Mouse (Mus musculus) spleen, adult 2 months (tissue): ENCODE measurements around the gene L3mbtl1. TPM values are rescaled to one million over a fixed set of nuclear protein-coding genes. Genes with fewer than 3 reads are reported as not detected.

Source experiments
- DNase-seq, 2 experiments: peaks; one replicate each; pipeline versions ENCODE4 v3.0.0 to v3.0.0-alpha.2; 2012 to 2021; ENCODE audit warnings: low spot score in 2 of 2, low read depth in 1 of 2
- H3K27ac ChIP-seq: fragments of 200-500 bp; 2 replicates; pipeline ENCODE4 v1.5.1; 2012; ENCODE audit warnings: low read length, inconsistent platforms; ENCODE audit not compliant: insufficient read depth
- H3K27me3 ChIP-seq: fragments of 200-500 bp; 2 replicates; pipeline ENCODE4 v1.6.1; 2012; ENCODE audit warnings: mild to moderate bottlenecking, moderate library complexity, low read length, inconsistent platforms; ENCODE audit not compliant: control insufficient read depth, insufficient read depth
- H3K36me3 ChIP-seq: fragments of 200-500 bp; 2 replicates; pipeline ENCODE4 v1.6.1; 2012; ENCODE audit warnings: mild to moderate bottlenecking, low read length, inconsistent platforms; ENCODE audit not compliant: control insufficient read depth, insufficient read depth
- H3K4me1 ChIP-seq: fragments of 200-500 bp; 2 replicates; pipeline ENCODE4 v1.6.1; 2011; ENCODE audit warnings: inconsistent platforms; ENCODE audit not compliant: control insufficient read depth, insufficient read depth, insufficient read length
- H3K4me3 ChIP-seq: fragments of 200-500 bp; 2 replicates; pipeline ENCODE4 v1.5.1; 2011; ENCODE audit warnings: mild to moderate bottlenecking, inconsistent platforms; ENCODE audit not compliant: insufficient read depth, insufficient read length; ENCODE audit errors: extremely low read depth
- CTCF ChIP-seq: fragments of 200-500 bp; IDR thresholded peaks from 2 replicates; pipeline ENCODE4 v1.5.1; 2011; ENCODE audit warnings: mild to moderate bottlenecking, inconsistent platforms; ENCODE audit not compliant: insufficient read depth, insufficient read length, insufficient replicate concordance; ENCODE audit errors: extremely low read depth
- POLR2A ChIP-seq: fragments of 200-500 bp; IDR thresholded peaks from 2 replicates; pipeline ENCODE4 v1.6.1; 2011; ENCODE audit warnings: low read depth, low read length, inconsistent platforms
- WGBS: fragments of 180-500 bp; shearing (Covaris S2); methylation state at CpG from one replicate; pipeline ENCODE4 v1.1.7; 2018; 5-methylcytosine and 5-hydroxymethylcytosine counted together
- polyA plus RNA-seq: library from polyadenylated mRNA; depleted of rRNA; stranded (reverse); fragments of >200 nt; gene quantifications from 2 replicates; pipeline ENCODE4 v1.2.3, GENCODE M21; 2012

Gene L3mbtl1
- polyA plus RNA-seq, 1 experiment, result 0.19 TPM

DNA sequence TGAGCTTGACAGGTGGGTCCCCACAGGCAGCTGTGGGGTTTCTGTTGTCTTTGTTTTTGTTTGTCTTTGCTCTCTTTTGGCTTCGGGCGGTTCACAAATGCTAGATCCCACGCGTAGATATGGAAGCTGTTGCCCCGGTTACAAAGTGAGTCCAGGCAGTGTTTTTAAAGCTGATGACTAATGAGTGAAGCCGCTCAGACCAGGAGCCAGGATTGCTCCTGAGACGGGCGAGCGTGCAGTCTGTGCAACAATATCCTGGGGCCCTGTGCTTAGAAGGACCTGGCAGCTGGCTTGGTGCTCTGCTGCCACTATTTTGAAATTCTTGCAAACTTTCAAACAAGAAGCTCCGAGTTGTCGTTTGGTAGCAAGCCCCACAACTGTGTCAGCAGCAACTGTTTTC, 30.4 kb downstream of the L3mbtl1 start:
- Histone ChIP-seq H3K4me3 (no peak overlapping the region), H3K27ac (no peak overlapping the region), H3K4me1 (no peaks in the 10 kb centered on the region; the same call in 1 of the 2 replicates), H3K36me3 (no peaks in the 10 kb centered on the region), H3K27me3 (no peaks in the 10 kb centered on the region)
- no peak for DNase-seq
- no peak for TF ChIP-seq POLR2A
- no peak for TF ChIP-seq CTCF
- 83% methylated on average over 11 of the region's 11 CpGs for WGBS

DNA sequence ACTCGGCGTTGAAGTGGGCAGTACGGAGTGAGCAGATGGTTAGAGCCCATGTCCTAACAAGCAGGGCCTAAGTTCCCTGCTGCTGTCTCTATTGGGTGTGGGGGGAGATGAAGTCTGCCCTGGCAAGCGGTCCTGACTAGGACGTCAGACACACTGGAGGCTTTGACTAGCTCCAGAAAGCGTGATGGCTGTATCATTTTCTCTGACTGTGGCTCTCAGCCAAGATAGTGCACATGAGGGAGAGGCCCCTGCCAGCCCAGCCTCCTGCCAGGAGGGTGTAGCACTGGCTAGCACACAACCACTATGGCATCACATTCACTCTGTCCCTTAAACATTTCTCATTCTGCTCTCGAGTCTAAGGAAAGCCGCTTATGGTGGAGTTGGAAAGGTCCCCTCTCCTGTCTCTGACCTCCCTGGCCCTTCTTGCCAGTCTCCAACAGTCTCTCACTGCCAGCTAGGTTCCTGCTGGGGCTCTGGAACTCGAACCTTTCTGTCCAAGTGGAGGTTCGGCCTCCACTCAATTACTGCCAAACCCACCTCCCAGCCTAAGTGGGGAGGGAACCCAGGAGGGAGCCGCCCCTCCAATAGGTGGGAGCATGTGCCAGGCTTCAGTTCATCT, 32.0 kb downstream of the L3mbtl1 start:
- 84% methylated on average over 11 of the region's 11 CpGs for WGBS
- Histone ChIP-seq H3K4me1 (no peaks in the 10 kb centered on the region; the same call in 1 of the 2 replicates), H3K36me3 (no peaks in the 10 kb centered on the region), H3K27me3 (no peaks in the 10 kb centered on the region), H3K27ac (no peak overlapping the region), H3K4me3 (no peak overlapping the region)
- no peak for TF ChIP-seq POLR2A
- no peak for TF ChIP-seq CTCF
- DNase-seq, result no peak

DNA sequence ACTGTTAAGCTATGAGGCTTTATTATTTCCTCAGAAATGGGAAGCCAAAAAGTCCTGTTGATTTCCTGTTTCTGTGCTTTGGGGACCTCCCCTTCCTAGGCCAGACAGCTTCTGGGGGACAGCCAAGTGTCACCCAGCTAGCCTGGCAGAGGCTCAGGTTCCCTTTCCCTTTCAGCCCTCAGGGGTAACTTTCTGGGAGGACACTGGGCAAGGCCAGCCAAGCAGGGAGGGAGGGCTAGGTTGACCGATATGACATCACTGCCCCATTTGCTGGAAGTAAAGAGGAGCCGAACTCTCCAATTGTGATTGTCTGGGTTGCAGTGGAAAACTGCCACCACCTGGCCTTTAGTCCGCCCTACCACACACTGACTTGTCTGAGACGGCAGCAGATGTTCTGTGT, 32.7 kb downstream of the L3mbtl1 start:
- H3K36me3 ChIP-seq, result no peaks in the 10 kb centered on the region
- no peaks in the 10 kb centered on the region for H3K27me3 ChIP-seq
- no peak overlapping the region for H3K27ac ChIP-seq
- WGBS, result 45% methylated on average over 4 of the region's 4 CpGs
- H3K4me3 ChIP-seq, result no peak overlapping the region
- no peak for DNase-seq
- TF ChIP-seq CTCF (no peak), POLR2A (no peak)
- no peaks in the 10 kb centered on the region; the same call in 1 of the 2 replicates for H3K4me1 ChIP-seq

DNA sequence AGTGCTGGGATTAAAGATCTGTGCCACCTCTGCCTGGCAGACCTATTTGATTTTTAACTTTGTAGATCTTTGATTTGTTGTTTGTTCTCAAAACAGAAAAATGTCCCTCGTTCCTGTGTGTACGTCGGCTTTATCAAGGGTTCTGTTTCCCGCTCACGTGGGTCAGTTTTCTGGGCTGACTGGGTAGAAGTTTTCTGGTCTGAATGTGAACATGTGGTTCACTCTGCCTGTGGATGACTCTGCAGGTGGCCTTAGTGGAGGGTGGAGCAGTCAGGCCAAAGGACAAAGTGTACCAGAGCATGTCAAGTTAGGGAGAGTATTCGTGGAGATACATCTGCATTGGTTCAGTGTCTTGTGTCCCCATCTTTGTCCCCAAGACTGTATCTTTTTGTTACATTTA, 41.1 kb downstream of the L3mbtl1 start:
- 87% methylated on average over 6 of the region's 6 CpGs for WGBS
- DNase-seq, result no peak
- TF ChIP-seq CTCF (no peak), POLR2A (no peak)
- no peaks in the 10 kb centered on the region for H3K4me1 ChIP-seq
- H3K36me3 ChIP-seq, result no peaks in the 10 kb centered on the region
- no peaks in the 10 kb centered on the region for H3K27me3 ChIP-seq
- H3K27ac ChIP-seq, result no peak overlapping the region
- no peak overlapping the region for H3K4me3 ChIP-seq

DNA sequence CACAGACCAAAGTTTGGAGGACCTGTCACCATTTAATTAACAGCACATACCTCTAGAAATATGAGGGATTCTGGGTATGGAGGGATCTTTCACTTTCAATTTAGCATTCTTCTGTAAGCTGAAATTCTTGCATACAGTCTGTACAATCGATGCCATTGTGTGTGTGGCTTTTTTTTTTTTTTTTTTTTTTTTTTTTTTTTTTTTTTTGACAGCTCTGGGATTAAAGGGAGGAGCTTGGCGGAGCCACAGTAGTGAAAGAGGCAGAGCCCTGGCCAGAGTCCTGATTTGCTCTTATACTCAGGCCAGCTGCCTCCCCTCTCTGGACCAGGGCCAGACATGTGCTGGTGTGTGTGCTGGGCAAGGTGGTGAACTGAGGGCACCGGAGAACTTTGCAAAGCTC, 42.7 kb downstream of the L3mbtl1 start:
- DNase-seq, result no peak
- H3K4me1 ChIP-seq, result no peaks in the 10 kb centered on the region
- H3K36me3 ChIP-seq, result no peaks in the 10 kb centered on the region
- no peaks in the 10 kb centered on the region for H3K27me3 ChIP-seq
- H3K27ac ChIP-seq, result no peak overlapping the region
- TF ChIP-seq POLR2A (no peak), CTCF (no peak)
- H3K4me3 ChIP-seq, result no peak overlapping the region
- 63% methylated on average over 3 of the region's 3 CpGs for WGBS

DNA sequence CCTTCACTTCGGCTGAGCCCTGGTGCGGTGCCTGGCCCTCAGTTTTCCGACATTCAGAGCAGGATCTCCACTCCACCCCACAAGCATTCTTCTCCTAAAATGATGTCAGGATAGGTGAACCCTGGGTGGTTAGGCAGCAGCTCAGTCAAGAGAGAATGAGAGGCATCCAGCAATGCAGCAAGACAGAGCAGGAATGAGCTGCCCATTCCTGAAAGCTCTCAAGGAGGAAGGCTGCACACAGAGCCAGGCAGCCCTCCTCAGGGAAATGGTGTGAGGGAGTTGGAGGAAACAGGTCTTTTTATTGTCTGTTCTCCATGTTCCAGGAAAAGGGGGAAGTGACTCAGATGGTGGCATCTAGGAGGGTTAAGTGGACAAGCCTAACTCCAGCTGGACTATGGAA, 43.5 kb downstream of the L3mbtl1 start:
- WGBS, result 82% methylated on average over 3 of the region's 3 CpGs
- no peak overlapping the region for H3K27ac ChIP-seq
- H3K27me3 ChIP-seq, result no peaks in the 10 kb centered on the region
- no peak overlapping the region for H3K4me3 ChIP-seq
- no peak for TF ChIP-seq CTCF
- no peak for TF ChIP-seq POLR2A
- DNase-seq, result no peak
- no peaks in the 10 kb centered on the region for H3K36me3 ChIP-seq
- H3K4me1 ChIP-seq, result no peaks in the 10 kb centered on the region

DNA sequence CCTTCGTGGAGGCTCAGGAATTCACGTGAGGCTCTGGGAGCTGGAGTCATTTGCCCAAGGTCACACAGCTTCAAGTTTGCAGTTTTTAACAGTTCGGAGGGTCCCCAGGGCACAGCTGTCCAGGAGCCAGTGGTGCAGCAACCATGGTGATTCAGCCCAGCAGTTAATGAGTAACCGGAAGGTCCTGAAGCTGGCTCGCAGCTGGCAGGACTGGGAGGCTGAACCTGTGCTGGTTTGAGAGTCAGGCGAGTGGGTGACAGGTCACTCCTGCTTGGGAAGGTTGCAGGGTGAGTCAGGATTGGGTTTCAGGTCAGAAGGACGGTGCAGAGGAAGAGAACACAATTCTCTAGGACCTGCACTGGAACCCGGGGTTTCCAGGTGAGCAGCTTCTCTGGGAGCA, 43.9 kb downstream of the L3mbtl1 start, which contains the start of gene Sgk2:
Gene Sgk2, plus strand, starts transcription at position 113 of the 400 bp plus-strand sequence.
- no peak within 1 kb of the TSS for H3K4me3 ChIP-seq
- H3K27me3 ChIP-seq, result no peaks in the 10 kb centered on the region
- H3K36me3 ChIP-seq, result no peaks in the 10 kb centered on the region
- WGBS, result 73% methylated on average over 8 of the region's 8 CpGs
- DNase-seq, result no peak
- H3K4me1 ChIP-seq, result no peaks in the 10 kb centered on the region
- no peak within 1 kb of the TSS for H3K27ac ChIP-seq
- TF ChIP-seq POLR2A, result no peak
- no peak for TF ChIP-seq CTCF
